Mouse (Mus musculus): ENCODE measurements around the gene Tmem18. TPM values are rescaled to one million over a fixed set of nuclear protein-coding genes. Genes with fewer than 3 reads are reported as not detected.

Gene Tmem18
- polyA plus RNA-seq, 1 experiment: 21.5 TPM

- DNase-seq (ENCODE audit: low read depth): peak; percentile 53
Observed at GRCm38 (mm10) chr12:30598955-30599354, 14.7 kb downstream of the Tmem18 start.

GRCm38 (mm10) chr12:30599474-30599873 lies 15.2 kb downstream of the Tmem18 start:
- no peak for DNase-seq (ENCODE audit: low read depth)
- TF ChIP-seq CTCF (IDR thresholded peaks at IDR 0.05; ENCODE audit: borderline replicate concordance, extremely low read depth, insufficient read depth, insufficient read length): no peak
- TF ChIP-seq POLR2A (IDR thresholded peaks at IDR 0.05; ENCODE audit: borderline replicate concordance, extremely low read depth, insufficient read depth, insufficient read length, poor library complexity, severe bottlenecking): no peak

More at GRCm38 (mm10) chr12:30598955-30599354, 14.7 kb downstream of the Tmem18 start:
- TF ChIP-seq CTCF (IDR thresholded peaks at IDR 0.05; ENCODE audit: borderline replicate concordance, extremely low read depth, insufficient read depth, insufficient read length) (no peak), POLR2A (IDR thresholded peaks at IDR 0.05; ENCODE audit: borderline replicate concordance, extremely low read depth, insufficient read depth, insufficient read length, poor library complexity, severe bottlenecking) (no peak)

- TF ChIP-seq CTCF (IDR thresholded peaks at IDR 0.05; ENCODE audit: borderline replicate concordance, extremely low read depth, insufficient read depth, insufficient read length) (no peak), POLR2A (IDR thresholded peaks at IDR 0.05; ENCODE audit: borderline replicate concordance, extremely low read depth, insufficient read depth, insufficient read length, poor library complexity, severe bottlenecking) (no peak)
- DNase-seq (ENCODE audit: low read depth): no peak
Observed at GRCm38 (mm10) chr12:30599997-30600396, 15.8 kb downstream of the Tmem18 start.

- no peak for DNase-seq (ENCODE audit: low read depth)
- TF ChIP-seq CTCF (IDR thresholded peaks at IDR 0.05; ENCODE audit: borderline replicate concordance, extremely low read depth, insufficient read depth, insufficient read length): no peak
- no peak for TF ChIP-seq POLR2A (IDR thresholded peaks at IDR 0.05; ENCODE audit: borderline replicate concordance, extremely low read depth, insufficient read depth, insufficient read length, poor library complexity, severe bottlenecking)
Observed at GRCm38 (mm10) chr12:30604012-30604411, 19.8 kb downstream of the Tmem18 start.

GRCm38 (mm10) chr12:30604876-30605275 lies 20.6 kb downstream of the Tmem18 start:
- no peak for TF ChIP-seq CTCF (IDR thresholded peaks at IDR 0.05; ENCODE audit: borderline replicate concordance, extremely low read depth, insufficient read depth, insufficient read length)
- no peak for TF ChIP-seq POLR2A (IDR thresholded peaks at IDR 0.05; ENCODE audit: borderline replicate concordance, extremely low read depth, insufficient read depth, insufficient read length, poor library complexity, severe bottlenecking)
- DNase-seq (ENCODE audit: low read depth): no peak

- TF ChIP-seq POLR2A (IDR thresholded peaks at IDR 0.05; ENCODE audit: borderline replicate concordance, extremely low read depth, insufficient read depth, insufficient read length, poor library complexity, severe bottlenecking) (no peak), CTCF (IDR thresholded peaks at IDR 0.05; ENCODE audit: borderline replicate concordance, extremely low read depth, insufficient read depth, insufficient read length) (no peak)
- DNase-seq (ENCODE audit: low read depth): no peak
Observed at GRCm38 (mm10) chr12:30605941-30606340, 21.7 kb downstream of the Tmem18 start.

- no peak for TF ChIP-seq CTCF (IDR thresholded peaks at IDR 0.05; ENCODE audit: borderline replicate concordance, extremely low read depth, insufficient read depth, insufficient read length)
- TF ChIP-seq POLR2A (IDR thresholded peaks at IDR 0.05; ENCODE audit: borderline replicate concordance, extremely low read depth, insufficient read depth, insufficient read length, poor library complexity, severe bottlenecking): no peak
- DNase-seq (ENCODE audit: low read depth): no peak
Observed at GRCm38 (mm10) chr12:30606743-30607142, 22.5 kb downstream of the Tmem18 start.

GRCm38 (mm10) chr12:30618425-30618824 lies 34.2 kb downstream of the Tmem18 start:
- peak; percentile 2 for DNase-seq (ENCODE audit: low read depth)
- TF ChIP-seq POLR2A (IDR thresholded peaks at IDR 0.05; ENCODE audit: borderline replicate concordance, extremely low read depth, insufficient read depth, insufficient read length, poor library complexity, severe bottlenecking) (no peak), CTCF (IDR thresholded peaks at IDR 0.05; ENCODE audit: borderline replicate concordance, extremely low read depth, insufficient read depth, insufficient read length) (no peak)

GRCm38 (mm10) chr12:30628466-30628865 lies 44.2 kb downstream of the Tmem18 start:
- TF ChIP-seq CTCF (IDR thresholded peaks at IDR 0.05; ENCODE audit: borderline replicate concordance, extremely low read depth, insufficient read depth, insufficient read length) (no peak), POLR2A (IDR thresholded peaks at IDR 0.05; ENCODE audit: borderline replicate concordance, extremely low read depth, insufficient read depth, insufficient read length, poor library complexity, severe bottlenecking) (no peak)
- DNase-seq (ENCODE audit: low read depth): no peak

GRCm38 (mm10) chr12:30634534-30634933 lies 50.3 kb downstream of the Tmem18 start:
- no peak for TF ChIP-seq POLR2A (IDR thresholded peaks at IDR 0.05; ENCODE audit: borderline replicate concordance, extremely low read depth, insufficient read depth, insufficient read length, poor library complexity, severe bottlenecking)
- TF ChIP-seq CTCF (IDR thresholded peaks at IDR 0.05; ENCODE audit: borderline replicate concordance, extremely low read depth, insufficient read depth, insufficient read length): no peak
- peak; percentile 28 for DNase-seq (ENCODE audit: low read depth)

Other genes with a start within 250 kb of the Tmem18 start
- gene Sntg2, start 211.1 kb upstream of the Tmem18 start, polyA plus RNA-seq (2012; rRNA removed): 2.0 and 2.3 TPM in 2 replicates